Mouse (Mus musculus): ENCODE data around the gene Pdgfra.

The Pdgfra gene

DNA sequence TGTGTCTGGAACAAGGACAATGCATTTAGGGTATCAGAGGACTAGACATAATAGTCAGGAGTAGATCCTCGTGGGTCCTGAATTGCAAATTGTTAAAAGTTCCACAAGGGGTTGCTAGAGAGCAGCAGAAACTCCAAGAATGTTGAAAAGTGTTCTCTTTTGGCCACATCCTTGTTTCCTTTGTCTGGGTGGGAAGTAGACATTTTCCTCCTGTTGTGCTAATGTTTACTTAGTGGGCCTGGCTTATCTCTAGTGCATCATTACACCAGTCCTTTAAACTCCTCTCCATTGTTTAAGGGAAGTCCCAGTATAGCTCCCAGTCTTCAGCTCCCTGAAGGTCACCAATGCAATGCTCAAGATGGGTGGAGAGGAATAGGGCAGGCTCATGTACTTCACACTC, 57.9 kb downstream of the Pdgfra start:
- DNase-seq (ENCODE audit: low spot score in 2 of 2) = no peak

DNA sequence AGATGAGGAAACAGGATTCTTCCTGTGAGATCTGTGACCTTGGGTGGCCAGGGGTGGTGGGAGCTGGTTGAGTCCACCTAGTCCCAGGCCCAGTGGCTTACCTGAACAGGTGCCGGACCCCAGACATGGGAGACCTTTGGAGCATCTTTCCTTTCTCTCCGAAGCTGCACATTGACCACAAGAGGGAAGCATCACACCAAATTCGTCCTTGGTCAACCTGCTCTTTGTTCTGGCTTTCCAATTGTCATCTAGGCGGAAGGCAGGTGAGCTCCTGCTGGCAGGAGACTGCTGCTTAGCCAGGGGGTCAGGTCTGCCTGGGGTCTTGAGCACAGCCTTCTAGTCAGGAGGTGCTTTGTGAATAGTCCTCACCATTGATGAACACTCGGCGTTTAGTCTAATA, 62.4 kb downstream of the Pdgfra start:
- no peak for DNase-seq (ENCODE audit: low spot score in 2 of 2)

DNA sequence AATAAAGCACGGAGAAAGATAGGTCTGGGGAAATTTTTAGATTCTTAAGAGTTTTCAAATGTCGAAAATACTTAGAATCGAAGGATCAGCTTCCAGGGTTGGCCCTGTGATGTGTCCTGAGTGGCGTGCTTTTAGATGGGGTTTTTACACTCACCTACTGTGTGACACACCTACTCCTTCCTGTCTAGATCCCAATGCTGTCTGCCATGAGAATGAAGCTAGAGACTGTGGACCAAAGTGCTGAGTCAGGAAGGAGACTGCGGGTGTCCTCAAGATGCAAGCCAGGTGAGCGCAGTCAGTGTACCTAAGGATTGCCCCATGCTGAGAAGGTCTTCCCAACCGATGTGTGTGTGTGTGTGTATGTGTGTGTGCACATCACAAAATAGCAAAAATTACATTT, 62.8 kb downstream of the Pdgfra start:
- no peak for DNase-seq (ENCODE audit: low spot score in 2 of 2)

DNA sequence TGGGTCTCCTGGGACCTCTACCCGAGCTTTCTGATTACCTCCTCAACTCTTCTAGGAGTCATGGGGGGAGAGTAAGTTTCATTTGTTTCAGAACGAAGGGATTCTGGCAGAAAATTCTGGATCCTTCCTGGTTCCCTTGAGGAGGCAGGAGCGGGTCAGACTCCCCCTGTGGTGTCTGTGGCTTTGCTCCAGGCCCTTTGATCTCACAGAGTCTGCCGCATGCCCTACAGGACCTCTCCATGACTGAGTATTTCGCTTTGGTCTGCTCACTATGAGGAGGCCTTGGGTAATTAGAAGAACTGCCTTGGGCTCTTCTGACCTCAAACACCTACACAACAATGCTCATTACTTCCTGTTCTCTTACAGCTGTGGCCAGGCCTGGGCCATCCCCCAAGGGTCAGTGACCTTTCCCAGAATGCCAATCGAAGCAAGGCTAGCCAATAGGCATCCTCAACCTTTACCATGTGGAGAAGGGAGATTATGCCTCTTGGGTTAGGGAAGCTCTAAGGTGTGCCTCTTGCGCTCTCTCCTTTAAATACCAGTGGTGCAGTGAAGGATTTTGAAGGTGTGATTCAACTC, 63.7 kb downstream of the Pdgfra start:
- DNase-seq (ENCODE audit: low spot score in 2 of 2) = no peak

DNA sequence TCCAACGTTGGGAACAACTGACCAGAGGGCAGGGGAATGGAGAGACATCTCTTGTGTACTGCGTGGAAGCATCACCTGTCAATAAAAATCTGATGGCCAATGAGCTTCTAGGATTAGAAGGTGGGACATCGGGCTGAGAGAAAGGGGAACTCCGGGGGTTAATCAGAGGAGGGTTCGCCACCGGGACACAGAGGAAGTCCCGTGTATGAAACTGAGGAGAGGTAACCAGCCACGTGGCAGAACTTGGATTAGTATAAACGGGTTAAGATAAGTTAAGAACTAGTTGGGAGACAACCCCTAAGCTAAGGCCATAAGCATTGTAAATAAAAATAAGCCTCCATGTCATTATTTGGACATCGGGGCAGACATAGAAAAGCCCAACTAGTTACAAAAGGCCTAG, 69.5 kb downstream of the Pdgfra start:
- no peak for DNase-seq (ENCODE audit: low spot score in 2 of 2)

DNA sequence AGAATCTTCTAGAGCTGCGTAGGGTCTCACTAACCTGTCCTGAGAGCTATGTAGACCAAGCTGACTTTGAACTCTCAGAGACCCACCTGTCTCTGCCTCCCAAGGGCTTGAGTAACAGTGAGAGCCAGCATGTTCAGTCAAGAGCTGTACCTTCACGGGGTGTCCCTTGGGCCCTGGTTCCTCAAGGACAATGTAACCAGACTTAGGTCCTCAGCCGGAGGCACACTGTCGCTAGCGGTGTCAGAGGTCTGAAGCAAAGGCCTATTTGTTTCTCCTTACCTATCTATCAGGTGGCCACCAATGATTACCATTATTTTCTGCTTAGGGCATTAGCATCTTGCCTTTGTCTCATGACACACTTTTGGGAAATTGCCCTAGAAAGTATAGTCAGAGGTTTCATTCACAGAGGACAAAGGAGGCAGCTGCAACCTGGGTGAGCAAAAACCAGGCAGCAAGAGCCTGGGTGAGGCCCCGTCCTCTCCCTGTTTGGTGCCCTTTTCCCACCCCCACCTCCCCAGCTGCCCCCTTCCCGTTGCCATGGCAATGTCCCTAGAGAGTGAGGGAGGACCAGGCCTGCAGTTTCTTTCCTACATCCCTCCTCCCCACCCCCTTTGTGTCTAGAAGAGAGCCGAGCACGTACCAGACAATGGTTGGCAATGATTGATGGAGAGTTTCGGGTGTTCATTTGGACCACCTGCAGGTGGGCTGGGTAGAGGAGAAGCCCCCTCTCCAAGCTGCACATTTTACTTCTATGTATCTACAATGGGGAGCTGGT, 70.6 kb downstream of the Pdgfra start:
- no peak for DNase-seq (ENCODE audit: low spot score in 2 of 2)

DNA sequence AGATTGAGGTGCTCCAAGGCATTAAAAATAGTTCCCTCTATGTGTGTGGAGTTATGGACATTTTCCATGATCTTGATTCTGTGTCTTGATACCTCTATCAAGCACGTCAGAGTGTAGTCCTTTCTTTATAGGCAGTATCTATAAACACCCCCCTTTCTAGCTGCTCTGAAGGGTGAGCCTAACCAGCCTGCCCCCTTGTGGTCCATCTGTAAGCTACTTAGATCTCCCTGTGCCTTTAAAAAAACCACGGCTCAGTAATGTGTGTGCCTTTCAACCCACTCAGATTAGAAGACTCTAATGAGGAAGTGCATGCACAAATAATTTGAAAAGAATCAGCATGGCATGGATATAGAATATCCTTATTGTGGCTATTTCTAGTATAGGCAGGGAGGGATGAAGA, 86.3 kb downstream of the Pdgfra start:
- DNase-seq (ENCODE audit: low spot score in 2 of 2) = no peak

DNA sequence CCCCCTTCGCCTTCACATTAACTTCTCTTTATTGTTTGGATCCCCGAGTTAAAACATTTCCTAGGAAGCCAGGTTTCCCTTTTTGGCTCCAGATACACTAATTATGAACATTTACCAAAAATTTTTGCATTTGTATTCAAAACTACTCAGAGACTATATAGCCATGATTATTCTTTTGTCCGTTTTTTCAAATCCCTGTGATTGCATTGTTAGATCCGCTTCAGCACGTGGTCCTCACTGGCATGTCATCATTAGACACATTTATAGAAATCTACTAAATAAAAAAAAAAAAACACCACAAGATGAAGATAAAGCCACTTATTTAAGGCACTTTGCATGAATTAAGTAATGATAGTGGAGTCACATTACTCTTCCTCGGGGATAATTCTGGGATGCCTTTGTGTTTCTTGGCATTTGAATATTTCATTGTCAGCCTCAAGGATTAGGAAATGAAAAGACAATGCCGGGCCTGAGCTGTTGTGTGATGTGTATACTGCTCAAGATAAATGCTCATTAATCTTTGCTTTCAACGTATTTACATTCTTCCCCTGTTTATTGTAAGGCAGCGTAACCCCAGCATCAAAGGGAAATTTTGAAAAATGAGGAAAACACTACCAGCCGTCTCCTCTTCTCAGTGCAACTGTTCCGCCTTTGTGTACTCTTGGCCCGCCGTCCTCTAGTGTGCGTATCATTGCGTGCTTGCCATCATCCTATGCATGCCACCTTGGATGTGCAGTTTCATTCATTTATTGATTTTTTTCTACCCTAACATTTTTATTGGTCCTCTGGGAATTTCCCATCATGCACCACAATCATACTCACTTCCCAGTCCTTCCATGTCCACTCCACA, 87.1 kb downstream of the Pdgfra start:
- no peak for DNase-seq (ENCODE audit: low spot score in 2 of 2)

DNA sequence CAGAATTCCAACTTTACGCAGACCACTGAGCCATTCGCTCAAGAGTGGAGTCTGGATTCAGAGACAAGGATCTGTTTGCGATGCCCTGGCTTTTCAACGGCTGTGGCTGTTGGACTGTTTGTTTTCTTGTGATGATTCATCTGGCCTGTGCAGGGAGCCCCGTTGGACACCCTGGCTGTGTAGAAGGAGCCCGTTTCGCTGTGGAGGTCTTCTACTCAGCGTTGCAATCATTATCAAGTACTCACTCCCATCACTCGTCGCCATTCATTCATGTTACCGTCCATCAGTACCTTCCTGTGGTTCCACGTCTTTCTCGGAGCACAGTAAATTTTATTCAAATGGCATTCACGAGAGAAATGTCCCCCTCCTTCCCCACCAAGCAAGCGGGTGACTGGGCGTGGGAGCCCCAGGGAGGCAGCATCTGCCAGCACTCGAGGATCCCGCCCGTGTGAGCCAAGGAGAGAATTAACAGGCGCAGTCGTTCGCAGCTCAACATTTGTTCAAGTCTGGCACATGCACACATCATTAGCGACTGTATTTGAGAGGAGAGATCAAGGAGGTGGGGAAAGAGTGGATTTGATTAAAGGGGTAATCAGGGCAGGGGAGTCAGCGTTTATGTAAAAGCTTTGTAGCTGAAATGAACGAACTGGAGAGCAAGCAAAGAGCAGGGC, 95.1 kb downstream of the Pdgfra start:
- peak; percentile 43 to 45 for DNase-seq (ENCODE audit: low spot score in 2 of 2)

Data from frontal cortex, postnatal 10 days (tissue).